Mouse (Mus musculus) mouse trophoblast stem cell (cell line): ENCODE data around the gene Dab1.

Source experiments
- in situ Hi-C, 2 experiments: fragments of 300-500 bp; cut with MseI, MboI; formaldehyde crosslinking; loops; 2 replicates in 1 of 2; 3 replicates in 1 of 2; pipeline ENCODE4 v1.15.1; 2025

The Dab1 gene

GRCm38 (mm10) chr4:104509230-104509985 is 890.2 kb downstream of the Dab1 start:
- in situ Hi-C loops = no loop called here

- in situ Hi-C loops = no loop called here
Observed at GRCm38 (mm10) chr4:104511855-104512254, 892.7 kb downstream of the Dab1 start.

- in situ Hi-C loops = no loop called here
Observed at GRCm38 (mm10) chr4:104512513-104512912, 893.4 kb downstream of the Dab1 start.

GRCm38 (mm10) chr4:104513622-104514021 is 894.5 kb downstream of the Dab1 start:
- in situ Hi-C loops = no loop called here

- in situ Hi-C loops = no loop called here
Observed at GRCm38 (mm10) chr4:104514568-104515000, 895.4 kb downstream of the Dab1 start.

- in situ Hi-C loops = no loop called here
Observed at GRCm38 (mm10) chr4:104515681-104516080, 896.5 kb downstream of the Dab1 start.

- in situ Hi-C loops = no loop called here
Observed at GRCm38 (mm10) chr4:104522324-104522723, 903.2 kb downstream of the Dab1 start.

GRCm38 (mm10) chr4:104523776-104524175 is 904.6 kb downstream of the Dab1 start:
- in situ Hi-C loops = no loop called here

GRCm38 (mm10) chr4:104529905-104530646 is 910.9 kb downstream of the Dab1 start:
- in situ Hi-C loops = no loop called here

GRCm38 (mm10) chr4:104532846-104533245 is 913.7 kb downstream of the Dab1 start:
- in situ Hi-C loops = no loop called here

- in situ Hi-C loops = no loop called here
Observed at GRCm38 (mm10) chr4:104538420-104538819, 919.3 kb downstream of the Dab1 start.

- in situ Hi-C loops = no loop called here
Observed at GRCm38 (mm10) chr4:104539047-104539446, 919.9 kb downstream of the Dab1 start.

GRCm38 (mm10) chr4:104547091-104547490 is 927.9 kb downstream of the Dab1 start:
- in situ Hi-C loops = no loop called here

GRCm38 (mm10) chr4:104548287-104548686 is 929.1 kb downstream of the Dab1 start:
- in situ Hi-C loops = no loop called here

- in situ Hi-C loops = no loop called here
Observed at GRCm38 (mm10) chr4:104550581-104551205, 931.5 kb downstream of the Dab1 start.

GRCm38 (mm10) chr4:104551390-104552070 is 932.4 kb downstream of the Dab1 start:
- in situ Hi-C loops = no loop called here

- in situ Hi-C loops = no loop called here
Observed at GRCm38 (mm10) chr4:104555408-104555807, 936.2 kb downstream of the Dab1 start.

GRCm38 (mm10) chr4:104563512-104563911 is 944.4 kb downstream of the Dab1 start:
- in situ Hi-C loops = no loop called here

- in situ Hi-C loops = no loop called here
Observed at GRCm38 (mm10) chr4:104570523-104570922, 951.4 kb downstream of the Dab1 start.

- in situ Hi-C loops = no loop called here
Observed at GRCm38 (mm10) chr4:104572440-104572839, 953.3 kb downstream of the Dab1 start.

GRCm38 (mm10) chr4:104573419-104573818 is 954.3 kb downstream of the Dab1 start:
- in situ Hi-C loops = no loop called here

- in situ Hi-C loops = no loop called here
Observed at GRCm38 (mm10) chr4:104578370-104578769, 959.2 kb downstream of the Dab1 start.
